Mouse (Mus musculus) intestine, embryonic 16.5 days (tissue): ENCODE data around the gene Surf1. TPM values are rescaled to one million over a fixed set of nuclear protein-coding genes. Genes with fewer than 3 reads are reported as not detected.
A peak's percentile ranks its signal among the peaks of the same experiment; 100 is the strongest.
"Not testable (repeated sequence)": the region's sequence is repeated elsewhere in the genome, so short reads cannot be mapped to it uniquely, and the experiment has no call there.

Source experiments
- ATAC-seq: fragments of 200-750 bp; cut with Nextera tagmentation; 2 replicates; pipeline ENCODE4 v1.8.0; 2017; ENCODE audit warnings: moderate TSS enrichment, moderate library complexity
- H3K27ac ChIP-seq: fragments of 300-500 bp; sonication (generic); 2 replicates; pipeline ENCODE4 v1.5.1; 2014; ENCODE audit warnings: mild to moderate bottlenecking, low read length
- H3K27me3 ChIP-seq: fragments of 300-500 bp; sonication (generic); replicated peaks from 2 replicates; pipeline ENCODE4 v1.6.1; 2014; ENCODE audit warnings: low read length, control low read depth, mixed read lengths; ENCODE audit not compliant: control insufficient read depth, insufficient read depth
- H3K36me3 ChIP-seq: fragments of 300-500 bp; sonication (generic); 2 replicates; pipeline ENCODE4 v1.6.1; 2014; ENCODE audit warnings: low read length, control low read depth; ENCODE audit not compliant: control insufficient read depth, insufficient read depth
- H3K4me1 ChIP-seq: fragments of 300-500 bp; sonication (generic); 2 replicates; pipeline ENCODE4 v1.6.1; 2014; ENCODE audit warnings: low read length, control low read depth, mixed read lengths; ENCODE audit not compliant: control insufficient read depth, insufficient read depth
- H3K4me2 ChIP-seq: fragments of 300-500 bp; sonication (generic); 2 replicates; pipeline ENCODE4 v1.6.1; 2014; ENCODE audit warnings: low read depth, low read length, control low read depth
- H3K4me3 ChIP-seq: fragments of 300-500 bp; sonication (generic); 2 replicates; pipeline ENCODE4 v1.5.1; 2014; ENCODE audit warnings: mild to moderate bottlenecking, low read length
- H3K9ac ChIP-seq: fragments of 300-500 bp; sonication (generic); 2 replicates; pipeline ENCODE4 v1.6.1; 2014; ENCODE audit warnings: low read depth, low read length
- H3K9me3 ChIP-seq: fragments of 300-500 bp; sonication (generic); 2 replicates; pipeline ENCODE4 v1.6.1; 2016; ENCODE audit warnings: low read length, control low read depth; ENCODE audit not compliant: control insufficient read depth
- WGBS: fragments of 180-500 bp; shearing (Covaris S2); extraction: QIAGEN DNeasy Blood & Tissue Kit; methylation state at CpG from one replicate; pipeline ENCODE4 v1.1.7; 2014; 5-methylcytosine and 5-hydroxymethylcytosine counted together
- polyA plus RNA-seq: library from polyadenylated mRNA; unstranded; fragments of >200 nt; fragmentation: Nextera tagmentation; extraction: Ambion mirVana; gene quantifications from 2 replicates; pipeline ENCODE4 v1.2.1, GENCODE M21; 2015

The Surf1 gene
- polyA plus RNA-seq, 1 experiment from 2014 or later: 83.5 TPM

- ATAC-seq: peak; percentile 96
- Histone ChIP-seq H3K36me3 (peaks cover 34% of the 10 kb centered on the region), H3K4me1 (peaks cover 19% of the 10 kb centered on the region), H3K27ac (peak within 1 kb of the TSS; percentile 74), H3K9me3 (no peaks in the 10 kb centered on the region), H3K9ac (peak within 1 kb of the TSS; percentile 87), H3K27me3 (no peaks in the 10 kb centered on the region), H3K4me3 (peak within 1 kb of the TSS; percentile 81), H3K4me2 (peak within 1 kb of the TSS; percentile 74)
- under 1% methylated on average over 41 of the region's 41 CpGs for whole genome bisulfite sequencing
These were observed 13.7 kb downstream of the Surf1 start, which contains the start of gene Surf6 for GRCm38 (mm10) chr2:26902467-26903220. Gene Surf6 (minus strand): TSS chr2:26902879.

- no peak for ATAC-seq
- Histone ChIP-seq H3K9me3 (no peaks in the 10 kb centered on the region), H3K36me3 (peaks cover 33% of the 10 kb centered on the region), H3K27me3 (no peaks in the 10 kb centered on the region), H3K4me2 (peak overlapping the region; percentile 74), H3K4me1 (peaks cover 21% of the 10 kb centered on the region), H3K27ac (peak overlapping the region; percentile 58), H3K9ac (peak overlapping the region; percentile 87), H3K4me3 (peak overlapping the region; percentile 81)
- WGBS: 6% methylated on average over 7 of the region's 7 CpGs
These were observed 14.4 kb downstream of the Surf1 start for GRCm38 (mm10) chr2:26901834-26902400.

GRCm38 (mm10) chr2:26900731-26901130 is 15.6 kb downstream of the Surf1 start:
- peaks cover 21% of the 10 kb centered on the region for H3K4me1 ChIP-seq
- peaks cover 27% of the 10 kb centered on the region for H3K36me3 ChIP-seq
- H3K9ac ChIP-seq: no peak overlapping the region
- no peak overlapping the region for H3K4me3 ChIP-seq
- no peak for ATAC-seq
- no peak overlapping the region for H3K4me2 ChIP-seq
- H3K27me3 ChIP-seq: no peaks in the 10 kb centered on the region
- no peaks in the 10 kb centered on the region for H3K9me3 ChIP-seq
- 51% methylated on average over 1 of the region's 1 CpGs for WGBS
- no peak overlapping the region for H3K27ac ChIP-seq

GRCm38 (mm10) chr2:26895898-26896297 is 20.4 kb downstream of the Surf1 start:
- Histone ChIP-seq H3K4me1 (peaks cover 4% of the 10 kb centered on the region; the same call in 1 of the 2 replicates), H3K36me3 (peaks cover 45% of the 10 kb centered on the region), H3K27me3 (no peaks in the 10 kb centered on the region), H3K4me3 (no peak overlapping the region), H3K4me2 (no peak overlapping the region), H3K27ac (no peak overlapping the region), H3K9me3 (no peaks in the 10 kb centered on the region), H3K9ac (no peak overlapping the region)
- 93% methylated on average over 4 of the region's 4 CpGs for WGBS
- ATAC-seq: no peak

GRCm38 (mm10) chr2:26886170-26886569 is 30.2 kb downstream of the Surf1 start:
- not testable (repeated sequence) for H3K4me1 ChIP-seq, H3K4me3 ChIP-seq, H3K9ac ChIP-seq, H3K9me3 ChIP-seq, H3K27me3 ChIP-seq, H3K27ac ChIP-seq, ATAC-seq, H3K4me2 ChIP-seq
- peaks cover 13% of the 10 kb centered on the region for H3K36me3 ChIP-seq
- 76% methylated on average over 4 of the region's 4 CpGs for WGBS

- ATAC-seq, H3K4me3 ChIP-seq, H3K9me3 ChIP-seq, H3K4me1 ChIP-seq, H3K4me2 ChIP-seq, H3K27me3 ChIP-seq, H3K9ac ChIP-seq, H3K27ac ChIP-seq: not testable (repeated sequence)
- WGBS: 85% methylated on average over 2 of the region's 2 CpGs
- peaks cover 11% of the 10 kb centered on the region for H3K36me3 ChIP-seq
These were observed 30.8 kb downstream of the Surf1 start for GRCm38 (mm10) chr2:26885541-26885940.

GRCm38 (mm10) chr2:26878571-26878970 is 37.8 kb downstream of the Surf1 start:
- ATAC-seq: no peak
- Histone ChIP-seq H3K4me3 (no peak overlapping the region), H3K27ac (no peak overlapping the region), H3K27me3 (no peaks in the 10 kb centered on the region), H3K9ac (no peak overlapping the region), H3K4me2 (no peak overlapping the region), H3K9me3 (no peaks in the 10 kb centered on the region), H3K36me3 (no peaks in the 10 kb centered on the region), H3K4me1 (no peaks in the 10 kb centered on the region)

GRCm38 (mm10) chr2:26870666-26871065 is 45.7 kb downstream of the Surf1 start:
- H3K4me2 ChIP-seq: no peak overlapping the region
- no peak overlapping the region for H3K27ac ChIP-seq
- H3K4me1 ChIP-seq: no peaks in the 10 kb centered on the region
- no peaks in the 10 kb centered on the region for H3K27me3 ChIP-seq
- 53% methylated on average over 6 of the region's 6 CpGs for WGBS
- H3K9ac ChIP-seq: no peak overlapping the region
- no peaks in the 10 kb centered on the region for H3K9me3 ChIP-seq
- H3K36me3 ChIP-seq: no peaks in the 10 kb centered on the region
- H3K4me3 ChIP-seq: no peak overlapping the region
- no peak for ATAC-seq

- no peaks in the 10 kb centered on the region for H3K9me3 ChIP-seq
- H3K4me3 ChIP-seq: no peak within 1 kb of the TSS
- WGBS: 61% methylated on average over 3 of the region's 3 CpGs
- H3K4me2 ChIP-seq: no peak within 1 kb of the TSS
- no peaks in the 10 kb centered on the region for H3K4me1 ChIP-seq
- no peak within 1 kb of the TSS for H3K9ac ChIP-seq
- ATAC-seq: no peak
- H3K27ac ChIP-seq: no peak within 1 kb of the TSS
- H3K36me3 ChIP-seq: no peaks in the 10 kb centered on the region
- no peaks in the 10 kb centered on the region for H3K27me3 ChIP-seq
These were observed 51.5 kb downstream of the Surf1 start, which contains the start of gene Abo for GRCm38 (mm10) chr2:26864879-26865278. Gene Abo (minus strand): TSS chr2:26864979.
